Mouse (Mus musculus) adrenal gland, adult 8-10 months (tissue): ENCODE results near the gene Tbc1d25. TPM values are rescaled to one million over a fixed set of nuclear protein-coding genes. Genes with fewer than 3 reads are reported as not detected.

ENCODE experiments used
- DNase-seq: peaks from one replicate; pipeline ENCODE4 v3.0.0; 2022
- total RNA-seq, 4 experiments: library from RNA; stranded (reverse); gene quantifications; 2 replicates each; pipeline ENCODE4 v1.2.4; 2022

The Tbc1d25 gene
- total RNA-seq, 4 experiments from 2014 or later, result 9.0 to 10.1 (median 10.0) TPM

DNA sequence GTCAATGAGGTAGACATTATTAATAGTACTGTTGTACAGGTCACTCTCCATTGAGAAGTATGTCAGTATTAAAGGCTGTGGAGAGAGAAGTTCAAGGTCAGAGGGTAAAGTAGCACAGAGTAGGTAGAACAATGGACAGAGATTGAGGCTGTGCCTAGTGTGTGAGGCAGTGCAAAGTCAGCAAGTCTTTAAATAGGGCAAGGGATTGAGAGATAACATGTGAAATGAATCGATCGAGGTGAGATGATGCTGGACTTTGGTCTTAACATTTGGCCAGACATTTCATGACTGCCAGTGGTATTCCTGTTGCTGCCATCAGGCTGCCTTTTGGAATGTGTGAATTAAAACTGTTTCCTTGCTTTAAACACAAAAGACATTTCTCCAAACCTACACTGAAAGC is 2.9 kb upstream of the Tbc1d25 start:
- DNase-seq, result no peak

DNA sequence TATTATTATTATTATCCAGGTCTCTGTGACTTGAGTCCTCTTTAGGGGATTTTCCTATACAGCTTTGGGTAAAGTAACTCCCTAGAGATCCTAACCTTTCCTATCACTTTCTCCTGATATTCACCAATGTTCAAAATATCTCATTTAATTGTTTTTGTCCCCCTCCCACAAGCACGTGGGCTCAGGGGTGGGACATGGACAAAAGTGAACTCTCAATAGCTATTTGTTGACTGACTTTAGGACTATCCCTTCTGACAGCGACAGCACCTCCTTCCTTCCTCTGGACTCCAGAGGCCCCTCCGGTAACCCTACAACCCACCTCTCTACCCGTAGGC is 845 bp downstream of the Tbc1d25 start:
- no peak for DNase-seq

GRCm38 (mm10) chrX:8167716-8168647 is 8.0 kb downstream of the Tbc1d25 start:
- no peak for DNase-seq

DNA sequence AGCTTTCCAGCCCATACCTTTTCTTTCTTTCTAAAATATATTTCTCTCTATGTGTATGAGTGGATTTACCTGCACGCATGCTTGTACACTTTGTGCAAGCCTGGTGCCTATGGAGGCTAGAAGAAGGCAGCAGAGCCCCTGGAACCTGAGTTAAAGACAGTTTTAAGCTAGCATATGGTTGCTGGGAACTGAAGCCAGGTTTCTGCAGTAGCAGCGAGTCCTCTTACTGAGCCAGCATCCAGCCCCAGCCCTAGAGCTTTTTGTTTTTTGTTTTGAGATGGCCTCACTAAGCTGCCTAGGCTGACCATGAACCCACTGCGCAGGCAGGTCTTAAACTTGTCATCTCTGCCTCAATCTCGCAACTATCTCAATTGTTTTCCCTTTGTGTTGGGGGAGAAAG is 11.5 kb downstream of the Tbc1d25 start:
- no peak for DNase-seq

GRCm38 (mm10) chrX:8163076-8163475 is 12.9 kb downstream of the Tbc1d25 start:
- no peak for DNase-seq

DNA sequence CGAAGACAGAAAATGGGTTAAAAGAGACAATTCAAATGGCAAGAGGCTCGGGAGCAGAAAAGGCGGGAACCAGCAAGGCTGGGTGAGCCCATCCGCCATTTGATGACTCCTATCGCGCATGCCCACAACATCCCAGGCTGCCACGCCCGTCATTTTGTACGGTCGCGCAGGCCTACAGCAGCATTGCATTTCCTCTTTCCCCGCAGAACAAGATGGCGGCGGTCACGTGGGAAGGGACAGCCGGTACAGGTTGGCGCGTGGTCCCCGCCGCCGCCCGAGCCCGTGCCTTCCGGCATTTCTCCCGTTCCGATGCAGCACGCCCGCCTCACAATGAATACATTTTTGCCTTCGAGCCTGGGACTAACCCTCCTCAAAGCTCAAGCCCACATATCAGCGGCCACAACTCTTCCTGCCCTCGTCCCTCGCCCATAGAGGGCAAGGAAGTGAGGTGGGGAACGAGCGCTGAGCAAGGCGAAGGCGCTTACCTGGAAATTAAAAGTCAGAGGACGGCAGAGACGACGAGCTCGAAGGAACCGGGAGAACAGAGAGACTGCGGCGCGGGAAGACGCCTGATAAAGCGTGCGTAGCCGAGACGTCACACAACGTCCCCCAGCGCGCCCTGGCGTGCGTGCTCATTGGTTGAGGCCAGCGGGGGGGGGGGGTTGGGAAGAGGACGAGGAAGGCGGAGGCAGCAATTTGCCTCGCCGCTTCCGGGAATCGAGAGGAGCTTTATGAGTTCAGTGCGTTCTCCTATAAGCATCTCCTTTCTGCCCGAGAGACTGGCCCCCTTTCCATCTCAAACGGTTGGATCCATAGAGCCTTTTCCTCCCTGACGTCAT is 30.6 kb downstream of the Tbc1d25 start, which contains the start of gene Rbm3:
Gene Rbm3, minus strand, starts transcription at position 728 of the 839 bp plus-strand sequence.
- peak; percentile 81 for DNase-seq

DNA sequence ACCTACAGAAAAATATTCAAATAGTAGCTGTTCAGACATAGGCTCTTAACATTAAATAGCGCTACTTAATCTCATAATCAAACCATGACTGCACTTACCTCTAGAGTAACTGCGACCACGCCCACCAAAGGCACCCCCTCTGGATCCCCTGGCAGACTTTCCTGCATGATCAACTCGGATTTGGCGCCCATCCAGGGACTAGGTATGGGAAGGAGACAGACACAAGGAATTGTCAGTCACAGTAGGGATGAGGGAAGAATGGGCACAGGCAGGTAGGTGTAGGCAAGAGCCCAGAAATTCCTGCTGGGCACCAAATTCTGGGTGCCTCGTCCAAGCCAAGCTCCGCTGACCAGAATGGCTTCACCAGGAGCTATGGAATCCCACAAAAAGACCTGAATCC is 32.2 kb downstream of the Tbc1d25 start:
- no peak for DNase-seq

DNA sequence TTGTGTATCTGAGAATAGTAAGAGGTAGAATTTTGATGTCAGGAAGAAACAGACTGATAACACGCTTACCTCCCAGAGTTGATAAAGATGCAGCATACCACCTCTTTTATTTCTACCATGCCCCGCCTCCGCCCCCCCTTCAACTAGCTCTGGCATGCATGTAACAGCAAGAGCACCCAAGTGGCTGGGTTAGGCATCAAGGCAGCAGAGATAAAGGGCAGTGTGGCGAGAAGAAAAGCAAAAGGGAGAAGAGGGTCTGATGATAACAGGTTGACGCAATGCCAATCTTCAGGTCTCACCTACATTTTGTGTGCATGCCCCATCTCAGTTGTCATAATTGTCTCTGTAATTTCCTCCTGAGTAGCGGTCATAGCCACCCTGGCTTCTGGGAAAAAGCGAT is 33.0 kb downstream of the Tbc1d25 start:
- DNase-seq, result no peak

- DNase-seq, result no peak
These were observed 34.9 kb downstream of the Tbc1d25 start for GRCm38 (mm10) chrX:8141058-8141457.

- no peak for DNase-seq
These were observed 35.5 kb downstream of the Tbc1d25 start for GRCm38 (mm10) chrX:8140446-8140845.

DNA sequence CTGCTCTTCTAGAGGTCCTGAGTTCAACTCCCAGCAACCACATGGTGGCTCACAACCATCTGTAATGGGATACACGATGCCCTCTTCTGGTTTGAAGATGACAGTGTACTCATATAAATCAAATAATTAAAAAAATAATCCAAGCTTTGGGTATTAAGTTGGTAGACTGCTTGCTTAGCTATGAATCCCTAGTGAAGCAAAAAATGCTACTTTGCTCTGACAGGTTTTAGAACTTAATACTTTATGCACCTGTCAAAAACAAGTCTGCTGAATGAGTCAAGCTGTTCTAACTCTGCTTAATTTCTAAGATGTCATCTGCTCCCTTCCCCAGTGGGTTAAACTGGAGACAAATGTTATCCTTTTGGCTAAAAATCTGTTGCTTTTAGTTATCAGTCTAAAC is 36.5 kb downstream of the Tbc1d25 start:
- DNase-seq, result no peak

- DNase-seq, result no peak
These were observed 40.1 kb downstream of the Tbc1d25 start for GRCm38 (mm10) chrX:8135886-8136285.

- DNase-seq, result peak; percentile 90
These were observed 43.7 kb downstream of the Tbc1d25 start, which contains the start of gene Wdr13 for GRCm38 (mm10) chrX:8132017-8132976. Wdr13 (minus strand) TSS chrX:8132892.

DNA sequence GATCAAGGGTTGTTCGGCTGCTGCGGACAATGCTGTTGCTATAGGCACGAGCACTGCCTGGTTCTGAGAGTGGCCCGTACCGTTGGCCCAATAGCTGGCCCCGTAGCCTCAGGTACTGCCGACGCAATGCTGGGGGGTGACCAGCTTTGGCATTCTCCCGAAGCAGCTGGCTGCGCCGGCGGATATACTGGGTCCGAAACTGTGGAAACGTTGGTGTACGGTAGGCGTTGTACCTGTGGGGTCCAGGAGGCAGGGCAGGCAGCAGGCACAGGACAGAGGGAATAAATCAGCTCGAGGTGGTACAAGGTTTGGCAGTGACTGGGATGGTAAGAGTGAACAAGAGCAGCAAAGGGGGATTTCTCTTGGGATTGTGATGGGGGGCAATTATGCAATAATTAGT is 44.6 kb downstream of the Tbc1d25 start:
- DNase-seq, result no peak

DNA sequence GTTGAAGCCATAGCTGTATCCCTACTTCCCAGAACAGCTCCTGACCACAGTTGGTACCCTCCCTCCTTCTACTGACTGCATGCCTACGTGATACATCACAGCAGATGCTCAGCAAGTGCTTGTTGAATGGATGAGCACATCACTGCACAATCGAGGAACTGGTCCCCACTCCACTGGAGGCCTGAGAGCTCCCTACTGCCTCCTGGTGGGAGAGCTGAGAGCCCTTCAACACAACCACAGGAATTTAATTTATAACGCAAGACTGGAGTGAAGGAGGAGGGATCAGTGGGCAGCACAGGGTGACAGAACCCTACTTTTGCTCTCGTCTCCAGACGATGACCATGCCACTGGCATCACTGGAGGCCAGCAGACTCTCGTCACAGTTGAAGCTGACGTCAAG is 50.7 kb downstream of the Tbc1d25 start:
- no peak for DNase-seq

GRCm38 (mm10) chrX:8123821-8124470 is 52.0 kb downstream of the Tbc1d25 start:
- no peak for DNase-seq

- DNase-seq, result no peak
These were observed 58.7 kb downstream of the Tbc1d25 start for GRCm38 (mm10) chrX:8117264-8117663.

- DNase-seq, result no peak
These were observed 60.7 kb downstream of the Tbc1d25 start for GRCm38 (mm10) chrX:8115275-8115674.

DNA sequence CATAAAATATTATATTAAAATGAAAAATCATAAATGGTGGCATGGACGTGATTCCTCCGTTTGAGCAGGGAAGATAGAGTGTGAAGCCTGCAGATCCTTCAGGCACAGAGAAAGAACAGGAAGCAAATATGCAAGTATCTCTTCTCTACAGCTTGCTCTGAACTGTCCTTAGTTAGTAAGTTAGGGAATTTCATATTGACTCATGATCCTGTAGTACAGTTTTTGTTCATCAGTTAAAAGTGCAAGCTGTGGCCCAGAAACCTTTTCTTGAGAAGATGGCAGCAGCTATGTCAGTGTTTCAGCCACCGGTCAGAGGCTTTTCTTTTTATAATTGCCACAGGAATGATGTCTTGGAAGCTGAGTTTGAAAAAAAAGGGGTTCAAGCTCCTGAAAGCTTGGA is 71.0 kb downstream of the Tbc1d25 start:
- DNase-seq, result no peak
